Mouse (Mus musculus): ENCODE data around the gene Fxyd3.

- TF ChIP-seq E2F4 (IDR thresholded peaks at IDR 0.05; ENCODE audit: borderline replicate concordance, low read depth, low read length) = no peak
- TF ChIP-seq CTCF (IDR thresholded peaks at IDR 0.05 in 2 of 3, conservative IDR thresholded peaks at IDR 0.05 in 1 of 3; ENCODE audit: control insufficient read depth in 1 of 3, insufficient read depth in 1 of 3, low read depth in 2 of 3, low read length in 3 of 3, poor library complexity in 1 of 3, severe bottlenecking in 1 of 3) = no peak
- TF ChIP-seq SIN3A (IDR thresholded peaks at IDR 0.05; ENCODE audit: low read length) = no peak
- TF ChIP-seq USF1 (IDR thresholded peaks at IDR 0.05; ENCODE audit: low read depth, low read length) = no peak
- no peak for TF ChIP-seq ETS1 (IDR thresholded peaks at IDR 0.05; ENCODE audit: low read depth, low read length)
Measured at GRCm38 (mm10) chr7:31082831-31083588, 6.5 kb upstream of the Fxyd3 start.

Measured in MEL (cell line).